Mouse (Mus musculus) retina, postnatal 1 day (tissue): ENCODE measurements around the gene Nt5m.
"Not testable (repeated sequence)": the region's sequence is repeated elsewhere in the genome, so short reads cannot be mapped to it uniquely, and the experiment has no call there.

Experiments
- DNase-seq: peaks from one replicate; pipeline ENCODE4 v3.0.0-alpha.2; 2012

Gene Nt5m

DNA sequence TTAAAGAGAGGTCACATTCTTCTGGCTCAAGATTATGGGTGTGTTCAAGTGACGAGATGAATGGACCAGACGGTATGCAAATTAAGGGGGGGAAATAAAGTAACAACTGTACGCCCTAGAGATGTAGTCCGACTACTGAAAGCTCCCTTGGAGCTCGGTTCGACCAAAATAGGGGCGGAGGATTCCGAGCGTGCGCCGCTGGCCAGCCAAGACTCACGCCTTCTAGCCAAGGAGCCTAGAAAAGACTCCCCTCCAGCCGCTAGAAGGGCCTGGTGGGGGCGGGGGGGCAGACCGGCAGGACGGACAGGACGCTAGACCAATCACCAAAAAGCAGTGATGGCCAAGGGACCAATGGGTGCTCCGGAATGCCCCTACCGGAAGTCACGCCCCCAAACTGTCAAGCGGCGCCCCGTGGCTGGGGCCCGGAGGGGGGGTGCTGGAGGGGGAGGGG, at the start of gene Nt5m:
Nt5m (plus strand) TSS at position 440 of the 451 bp plus-strand sequence.
- DNase-seq = peak; percentile 97

DNA sequence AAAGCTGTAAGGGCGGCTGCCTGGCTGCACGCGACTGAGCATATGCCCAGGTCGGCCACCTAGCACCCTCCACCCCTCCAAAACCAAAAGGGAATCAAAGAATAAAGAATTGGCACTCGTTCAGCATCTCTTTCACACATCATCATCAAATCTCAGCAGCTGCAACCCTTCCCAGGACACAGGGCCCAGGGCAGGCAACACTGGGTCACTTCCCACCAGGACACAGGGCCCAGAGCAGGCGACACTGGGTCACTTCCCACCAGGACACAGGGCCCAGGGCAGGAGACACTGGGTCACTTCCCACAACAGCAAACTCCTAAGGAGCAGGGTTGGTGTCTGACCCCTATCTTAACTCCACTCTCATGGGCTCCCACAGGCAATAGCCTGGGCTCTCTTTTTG, 45.9 kb upstream of the Nt5m start:
- DNase-seq = no peak

DNA sequence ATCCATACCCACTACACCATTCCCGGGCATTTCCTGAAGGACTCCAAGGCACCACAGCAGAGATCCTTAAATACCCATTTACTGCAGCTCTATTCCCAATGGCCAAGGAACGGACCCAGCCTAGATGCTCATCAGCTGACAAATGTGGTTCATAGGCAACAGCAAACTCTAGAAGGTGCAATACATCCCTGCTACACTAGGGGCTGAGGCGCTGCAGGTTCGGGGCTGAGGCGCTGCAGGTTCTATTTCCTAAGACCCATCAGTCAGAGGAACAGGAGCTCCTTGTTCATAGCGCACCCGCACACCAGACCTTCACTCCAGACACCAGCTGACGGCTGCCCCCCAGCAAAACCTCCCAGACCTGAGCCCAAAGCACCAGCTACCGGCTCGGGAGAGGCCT, 38.8 kb upstream of the Nt5m start:
- peak; percentile 20 for DNase-seq

DNA sequence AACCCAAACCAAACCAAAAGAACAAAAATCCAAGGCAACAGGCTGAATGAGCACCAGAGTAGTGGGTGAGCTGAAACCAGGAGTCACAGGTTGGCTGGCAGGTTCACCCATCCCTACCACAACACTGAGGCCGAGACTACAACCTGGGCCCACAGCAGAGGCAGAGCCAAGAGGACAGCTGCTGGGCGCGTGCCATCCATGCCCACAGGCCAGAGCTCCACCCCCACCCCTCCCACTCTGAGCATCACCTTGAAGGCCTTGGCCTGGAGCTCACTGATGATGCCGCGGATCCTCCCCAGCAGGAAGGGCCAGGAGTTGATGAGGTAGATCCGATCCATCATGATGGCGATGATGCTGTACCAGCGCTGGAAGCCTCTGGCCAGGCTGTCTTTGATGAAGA, 37.4 kb upstream of the Nt5m start:
- no peak for DNase-seq

DNA sequence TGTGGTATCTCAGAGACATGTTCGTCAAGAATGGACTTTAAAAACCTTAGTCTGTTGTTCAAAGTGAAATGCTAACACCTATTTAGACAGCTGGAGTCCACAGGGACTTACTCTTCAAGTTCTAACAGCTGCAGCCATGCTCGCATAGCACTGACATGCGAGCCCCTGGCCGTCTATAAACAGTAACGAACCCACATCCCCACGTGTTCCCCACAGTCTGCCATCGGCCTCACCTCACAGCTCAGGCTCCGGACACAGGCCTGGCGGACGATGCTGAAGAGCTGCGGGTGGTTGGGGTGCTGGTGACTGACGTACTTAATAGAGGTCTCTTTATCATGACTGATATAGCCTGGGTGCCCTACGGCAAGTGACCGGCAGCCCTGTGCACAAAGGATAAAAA, 35.7 kb upstream of the Nt5m start:
- DNase-seq = no peak

DNA sequence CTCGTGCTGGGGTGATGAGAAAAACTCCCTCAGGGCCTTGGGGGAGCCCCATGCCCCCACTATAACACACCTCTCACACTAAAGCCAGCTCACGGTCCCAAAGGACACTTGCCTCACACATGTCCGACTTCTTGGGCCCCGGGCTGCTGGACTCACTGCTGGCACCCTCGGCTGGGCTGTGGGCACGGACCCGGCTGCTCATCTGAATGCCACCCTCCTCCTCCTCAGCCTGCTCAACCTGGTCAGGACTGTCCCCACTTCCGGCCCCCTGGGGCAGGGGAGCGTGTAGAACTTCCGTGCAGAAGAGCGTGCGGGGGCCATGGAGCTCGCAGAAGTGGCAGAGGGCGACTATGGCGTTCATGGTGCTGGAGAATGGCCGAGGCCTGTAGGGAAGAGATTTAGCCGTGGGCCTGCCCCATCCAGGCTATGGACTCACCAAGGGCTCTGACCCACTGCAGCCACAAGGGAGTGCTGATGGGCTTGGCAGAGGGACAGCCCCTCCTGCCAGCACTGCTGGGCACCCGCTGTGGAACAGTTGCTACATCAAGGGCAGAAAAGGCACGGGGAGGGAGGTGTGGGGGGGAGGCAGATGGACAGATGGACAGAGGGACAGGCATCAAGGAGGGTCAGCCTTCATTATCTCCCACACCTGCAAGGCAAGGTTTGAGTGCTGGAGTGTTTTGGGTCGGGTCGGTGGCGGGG, 34.7 kb upstream of the Nt5m start:
- no peak for DNase-seq

DNA sequence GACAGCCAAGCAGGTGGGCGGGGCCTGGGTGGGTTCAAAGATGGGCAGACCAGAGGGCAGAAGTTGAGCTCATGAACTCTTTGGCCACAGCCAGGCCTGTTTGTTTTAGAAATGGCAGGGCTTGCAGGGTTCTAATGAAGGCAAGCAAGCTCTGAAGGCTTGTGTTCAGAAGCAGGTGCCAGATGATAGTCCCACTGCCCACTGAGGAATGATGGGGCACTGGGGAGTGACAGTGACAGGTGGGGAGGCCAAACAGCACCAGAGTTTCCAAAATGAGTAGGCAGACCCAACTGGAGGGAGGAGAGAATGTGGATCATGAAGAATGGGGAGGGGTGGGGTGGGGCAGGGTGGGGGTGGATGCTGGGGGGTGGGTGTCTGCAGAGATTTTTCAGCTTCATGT, 34.0 kb upstream of the Nt5m start:
- DNase-seq = no peak

DNA sequence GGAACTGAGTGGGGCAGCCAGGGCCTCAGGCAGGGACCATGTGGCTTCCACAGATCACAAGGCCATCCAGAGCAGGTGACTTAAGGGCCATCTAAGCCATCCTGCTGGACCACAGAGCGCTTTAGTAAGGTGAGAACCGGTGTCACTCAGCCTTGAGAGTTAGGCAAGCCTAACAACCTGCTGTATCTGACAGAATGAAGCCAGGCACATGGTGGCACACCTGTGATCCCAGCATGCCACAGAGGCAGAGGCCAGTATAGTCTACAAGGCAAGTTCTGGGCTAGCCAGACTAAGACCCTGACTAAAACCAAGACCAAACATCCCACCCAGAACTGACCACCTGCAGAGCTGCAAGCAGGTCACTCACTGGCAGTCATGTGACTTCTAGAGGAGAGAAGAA, 33.6 kb upstream of the Nt5m start:
- DNase-seq = no peak

DNA sequence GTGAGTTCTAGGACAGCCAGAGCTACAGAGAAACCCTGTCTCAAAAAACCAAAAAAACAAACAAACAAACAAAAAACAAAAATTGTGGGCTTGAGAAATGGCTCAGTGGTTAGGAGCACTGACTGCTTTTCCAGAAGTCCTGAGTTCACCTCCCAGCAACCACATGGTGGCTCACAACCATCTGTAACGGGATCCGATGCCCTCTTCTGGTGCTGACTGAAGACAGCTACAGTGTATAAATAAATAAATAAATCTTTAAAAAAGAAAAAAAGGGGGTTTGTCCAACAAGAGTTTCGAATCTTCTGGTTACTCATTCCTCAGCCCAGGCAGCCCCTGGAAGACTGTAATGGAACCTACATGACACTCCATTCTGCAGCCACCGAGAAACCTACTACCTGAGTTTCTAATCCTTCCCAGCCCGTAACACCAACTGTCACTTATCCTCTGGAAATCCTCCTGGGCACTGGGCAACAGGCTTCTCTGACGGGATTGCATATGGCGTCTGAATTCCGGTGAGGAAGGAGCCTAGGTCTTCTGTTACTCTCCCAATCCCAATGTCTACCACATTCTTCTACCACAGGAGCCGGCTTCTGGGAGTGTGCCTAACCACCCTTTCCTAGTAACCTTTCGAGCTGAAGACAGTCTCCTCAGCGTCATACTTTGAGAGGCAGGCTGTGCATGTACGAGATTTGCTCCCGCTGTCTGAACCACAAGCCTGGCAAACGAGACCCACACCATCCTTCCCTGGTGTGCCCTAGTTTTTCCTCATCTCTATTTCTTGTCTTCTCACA, 30.9 kb upstream of the Nt5m start:
- DNase-seq = peak; percentile 30

DNA sequence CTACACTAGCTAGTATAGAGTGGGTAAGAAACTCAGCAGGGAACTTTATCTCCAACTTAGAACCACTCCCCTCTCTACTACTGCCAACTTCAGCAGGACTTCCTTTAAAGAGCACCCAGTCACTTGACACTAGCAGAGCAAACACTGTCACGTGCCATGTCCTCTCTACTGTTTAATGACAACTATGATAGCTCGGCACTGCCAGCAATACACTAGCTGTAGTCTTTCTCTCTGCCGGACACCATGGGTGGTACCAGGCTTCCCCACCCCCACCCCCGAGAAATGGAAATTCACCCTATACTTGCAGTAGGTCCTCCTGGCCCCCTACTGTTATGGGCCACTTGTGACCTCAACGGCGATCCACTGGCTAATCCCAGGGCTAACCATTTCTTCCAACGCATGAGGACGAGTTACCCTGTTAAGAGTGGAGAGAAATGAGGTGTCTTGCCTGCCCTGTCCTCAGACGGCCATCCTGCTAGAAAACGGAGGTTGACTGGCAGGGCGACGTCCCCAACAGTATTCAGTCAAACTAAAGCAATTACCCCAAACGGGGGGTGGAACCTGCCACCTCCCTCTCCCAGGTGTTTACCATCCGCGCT, 30.1 kb upstream of the Nt5m start:
- DNase-seq = no peak

DNA sequence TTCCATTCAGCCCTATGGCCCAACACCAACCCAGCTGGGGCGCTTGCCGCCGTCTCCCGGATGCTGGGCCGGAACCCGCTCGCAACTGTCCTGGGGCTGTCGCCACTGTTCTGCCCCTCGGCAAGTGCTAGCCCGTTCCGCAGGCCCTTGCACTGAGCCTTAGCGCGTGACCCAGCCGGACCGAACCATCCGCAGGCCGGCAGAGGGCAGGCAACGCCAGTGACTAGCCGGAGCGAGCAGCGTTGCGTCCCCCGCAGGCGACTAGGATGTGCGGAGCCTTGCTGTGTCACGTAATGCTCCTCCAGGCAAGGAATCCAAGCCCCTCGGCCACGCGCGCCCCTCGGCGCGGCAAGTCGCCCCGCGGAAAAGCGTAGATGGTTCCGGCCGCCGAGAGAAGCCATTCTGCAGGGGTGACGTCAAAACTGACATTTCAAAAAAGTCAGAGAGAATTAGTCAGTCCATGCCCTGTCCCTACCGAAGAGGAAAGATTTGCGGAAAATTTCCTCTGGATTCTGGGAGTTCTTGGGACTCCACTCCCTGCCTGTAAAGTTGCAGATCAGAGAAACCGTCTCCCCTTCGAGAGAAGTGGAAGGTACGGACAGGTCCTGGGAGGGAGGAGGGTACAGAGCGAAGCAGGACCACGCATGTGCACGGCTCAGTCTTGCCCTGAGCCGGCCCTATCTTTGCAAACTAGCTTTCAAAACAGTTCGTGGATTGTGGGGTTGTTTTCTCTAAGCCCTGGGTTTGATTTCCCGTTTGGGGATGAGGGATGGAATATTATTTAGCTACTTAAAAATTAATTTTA, 29.4 kb upstream of the Nt5m start, which contains the start of gene Flcn:
Flcn (minus strand) TSS at position 347 of the 805 bp plus-strand sequence.
- peak; percentile 94 for DNase-seq

DNA sequence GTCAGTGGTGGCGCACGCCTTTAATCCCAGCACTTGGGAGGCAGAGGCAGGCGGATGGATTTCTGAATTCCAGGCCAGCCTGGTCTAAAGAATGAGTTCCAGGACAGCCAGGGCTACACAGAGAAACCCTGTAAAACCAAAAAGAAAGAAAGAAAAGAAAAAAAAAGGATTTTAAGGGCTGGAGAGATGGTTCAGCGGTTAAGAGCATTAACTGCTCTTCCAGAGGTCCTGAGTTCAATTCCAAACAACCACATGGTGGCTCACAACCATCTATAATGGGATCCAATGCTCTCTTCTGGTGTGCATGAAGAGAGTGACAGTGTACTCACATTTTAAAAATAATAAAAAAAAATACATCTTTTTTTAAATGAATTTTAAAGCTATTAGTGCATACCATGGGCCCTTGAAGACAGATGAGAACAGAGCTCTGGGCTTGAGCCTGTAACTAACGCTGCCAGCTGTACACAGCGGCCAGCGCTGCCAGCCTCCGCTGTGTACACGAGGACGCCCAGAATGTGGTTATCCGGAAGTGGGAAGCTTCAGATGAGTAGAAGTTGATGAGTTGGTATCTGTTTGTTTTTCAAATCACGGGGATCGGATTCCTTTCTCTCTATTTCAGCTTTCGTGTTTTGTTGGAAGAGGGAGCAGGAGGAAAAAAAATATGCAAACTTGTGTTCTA, 28.6 kb upstream of the Nt5m start:
- no peak for DNase-seq

DNA sequence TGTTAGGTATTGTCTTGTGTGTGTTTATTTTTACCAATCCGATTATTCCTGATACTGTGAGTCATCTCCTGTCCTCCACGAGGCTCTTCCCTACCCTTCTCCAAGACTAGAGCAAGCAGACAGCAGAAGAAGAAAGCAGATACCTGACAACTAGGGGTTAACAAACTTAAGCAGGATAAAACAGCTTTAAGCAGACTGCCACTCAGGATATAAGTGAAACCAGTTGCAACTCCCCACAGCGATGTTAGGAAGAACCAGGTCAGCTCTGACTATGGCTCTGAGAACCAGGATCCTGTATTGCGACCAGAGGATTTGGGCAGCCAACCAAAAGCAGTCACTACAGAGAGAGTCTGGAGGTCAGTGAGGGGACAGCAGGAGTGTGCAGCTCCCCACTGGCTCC, 28.0 kb upstream of the Nt5m start:
- peak; percentile 71 for DNase-seq

DNA sequence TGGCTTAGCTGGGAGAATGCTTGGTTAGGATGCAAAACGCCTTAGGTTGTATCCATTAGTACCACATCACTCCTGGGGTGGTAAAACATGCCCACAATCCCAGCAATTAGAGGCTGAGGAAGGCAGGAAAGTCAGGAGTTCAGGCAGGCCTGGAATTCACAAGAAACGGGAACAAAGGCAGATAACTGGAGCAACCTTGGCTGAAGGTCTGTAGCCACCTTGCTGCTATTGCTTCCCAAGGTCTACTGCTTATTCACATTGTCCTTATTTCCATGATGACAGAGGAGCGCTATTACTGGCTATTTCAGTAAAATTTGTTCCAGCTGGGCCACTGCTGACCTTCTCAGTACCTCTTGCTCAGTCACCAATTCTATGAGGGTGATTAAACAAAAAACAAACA, 26.0 kb upstream of the Nt5m start:
- no peak for DNase-seq

DNA sequence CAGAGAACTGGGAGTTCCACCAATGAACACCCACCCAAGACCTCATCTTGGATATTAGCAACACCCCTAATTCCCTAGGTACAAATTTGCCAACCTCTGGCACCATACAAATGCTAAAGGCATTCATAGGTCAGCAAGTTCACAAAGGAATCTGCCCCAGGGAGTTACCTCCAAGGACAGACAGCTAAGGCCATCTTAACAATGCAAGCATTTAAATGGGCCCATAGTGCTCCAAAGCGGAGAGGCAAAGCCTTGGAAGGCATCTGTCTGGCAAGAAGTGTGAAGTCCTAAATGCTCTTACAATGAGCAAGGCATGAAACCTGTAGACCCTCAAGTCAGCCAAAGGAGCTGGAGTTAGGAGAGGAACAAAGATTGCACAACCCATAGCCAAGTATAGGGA, 24.9 kb upstream of the Nt5m start:
- no peak for DNase-seq

DNA sequence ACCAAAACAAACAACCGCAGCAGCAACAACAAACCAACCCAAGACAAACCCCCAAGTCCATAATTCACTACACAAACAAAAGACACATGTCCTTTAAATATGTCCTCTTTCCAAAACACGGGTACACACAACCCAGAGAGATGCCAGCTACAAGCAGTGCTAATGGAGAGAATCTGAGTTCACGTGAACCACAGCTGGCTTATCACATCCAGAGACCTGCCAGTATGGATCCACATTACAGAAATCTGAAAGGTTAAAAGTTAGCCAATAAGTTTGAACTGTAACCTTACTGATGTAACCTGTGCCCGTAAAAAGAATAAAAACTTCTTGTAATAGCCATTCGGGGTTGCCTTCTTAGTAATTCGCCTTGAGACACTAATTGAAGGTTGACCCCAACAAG, 24.3 kb upstream of the Nt5m start:
- DNase-seq = no peak

DNA sequence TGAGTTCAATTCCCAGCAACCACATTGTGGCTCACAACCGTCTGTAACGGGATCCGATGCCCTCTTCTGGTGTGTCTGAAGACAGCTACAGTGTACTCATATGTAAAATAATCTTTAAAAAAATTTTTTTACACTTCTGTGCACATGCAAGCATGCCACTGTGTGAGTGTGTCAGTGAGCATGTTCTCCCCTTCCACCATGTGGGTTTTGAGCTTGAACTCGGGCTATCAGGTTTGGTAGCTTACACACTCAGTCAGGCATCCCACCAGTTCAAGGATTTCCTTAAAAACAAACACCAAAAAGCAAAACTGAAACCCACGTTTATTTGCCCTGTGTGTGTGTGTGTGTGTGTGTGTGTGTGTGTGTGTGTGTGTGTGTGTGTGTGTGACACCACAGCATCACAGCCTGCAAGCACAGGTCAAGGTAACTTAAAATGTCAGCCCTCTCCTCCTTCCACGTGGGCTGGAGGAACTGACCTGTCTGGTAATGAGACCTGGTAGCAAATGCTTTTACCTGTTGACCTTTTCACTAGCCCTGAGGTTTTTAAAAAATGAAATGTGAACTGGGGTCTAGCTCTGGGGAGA, 23.7 kb upstream of the Nt5m start:
- DNase-seq = no peak

DNA sequence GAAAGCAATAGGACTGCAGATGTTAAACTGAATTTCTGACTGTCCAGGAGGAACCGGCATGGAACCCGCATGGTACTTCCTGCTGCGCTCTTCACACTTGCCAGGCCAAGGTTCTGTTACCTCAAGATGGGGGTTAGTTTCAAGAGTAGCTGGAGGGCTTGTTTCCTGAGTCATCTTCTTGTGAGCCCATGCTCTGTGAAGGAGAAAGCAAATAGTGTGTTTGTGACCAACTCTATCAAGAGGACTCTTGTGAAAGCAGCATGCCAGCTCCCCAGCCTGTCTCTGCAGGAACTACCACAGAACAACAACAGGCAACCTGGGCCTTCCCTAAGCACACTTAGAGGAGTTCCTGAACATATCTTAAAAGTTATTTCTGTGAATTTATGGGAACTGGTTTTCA, 21.3 kb upstream of the Nt5m start:
- DNase-seq = no peak

DNA sequence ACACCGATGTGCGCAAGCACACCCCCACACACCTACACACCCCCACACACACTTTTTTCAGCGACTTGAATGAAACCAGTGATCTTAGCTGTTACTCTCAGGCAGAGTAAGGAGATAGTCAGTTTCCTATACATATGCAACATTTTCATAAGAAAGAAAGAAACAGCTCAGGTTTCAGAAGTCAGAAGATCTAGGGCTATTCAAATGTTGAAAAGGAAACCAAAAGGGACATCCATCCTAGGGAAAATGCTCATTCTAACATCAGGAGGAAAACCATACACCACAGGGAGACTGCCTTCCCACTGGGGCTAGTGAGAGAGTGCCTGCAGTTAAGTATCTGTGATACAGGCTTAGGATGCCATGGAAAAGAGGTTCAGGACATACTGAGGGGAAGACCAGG, 17.6 kb upstream of the Nt5m start:
- DNase-seq = no peak

DNA sequence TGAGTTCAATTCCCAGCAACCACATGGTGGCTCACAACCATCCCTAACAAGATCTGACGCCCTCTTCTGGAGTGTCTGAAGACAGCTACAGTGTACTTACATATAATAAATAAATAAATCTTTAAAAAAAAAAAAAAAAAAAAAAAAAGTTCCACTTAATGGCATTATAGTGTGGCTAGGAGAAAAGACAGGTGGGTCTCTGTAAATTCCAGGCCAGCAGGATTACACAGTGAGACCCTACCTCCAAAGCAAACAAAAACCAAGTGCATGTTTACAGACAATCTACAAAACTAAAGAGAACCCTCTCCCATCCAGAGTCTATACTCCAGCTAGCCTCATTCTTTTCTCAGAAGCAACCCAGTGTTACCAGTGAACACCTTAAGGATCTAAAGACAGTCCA, 1.5 kb upstream of the Nt5m start:
- not testable (repeated sequence) for DNase-seq

DNA sequence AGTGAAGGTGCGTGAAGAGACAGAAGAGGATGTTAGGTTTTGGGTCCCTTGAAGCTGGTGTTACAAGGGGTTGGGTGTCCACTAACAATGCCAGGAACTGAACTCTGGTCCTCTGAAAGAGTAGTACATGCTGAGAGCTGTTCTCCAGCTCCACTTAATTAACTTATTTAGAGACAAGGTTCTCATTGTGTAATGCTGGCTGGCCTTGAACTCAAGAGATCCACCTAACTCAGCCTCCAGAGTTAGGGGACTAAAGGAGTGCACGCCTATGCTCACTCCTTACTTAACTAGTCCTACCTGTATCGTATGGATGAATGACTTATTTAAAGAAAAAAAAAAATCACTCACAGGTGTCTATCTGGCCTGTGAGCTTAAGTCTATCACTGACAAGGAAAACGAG, 821 bp upstream of the Nt5m start:
- DNase-seq = peak; percentile 2

DNA sequence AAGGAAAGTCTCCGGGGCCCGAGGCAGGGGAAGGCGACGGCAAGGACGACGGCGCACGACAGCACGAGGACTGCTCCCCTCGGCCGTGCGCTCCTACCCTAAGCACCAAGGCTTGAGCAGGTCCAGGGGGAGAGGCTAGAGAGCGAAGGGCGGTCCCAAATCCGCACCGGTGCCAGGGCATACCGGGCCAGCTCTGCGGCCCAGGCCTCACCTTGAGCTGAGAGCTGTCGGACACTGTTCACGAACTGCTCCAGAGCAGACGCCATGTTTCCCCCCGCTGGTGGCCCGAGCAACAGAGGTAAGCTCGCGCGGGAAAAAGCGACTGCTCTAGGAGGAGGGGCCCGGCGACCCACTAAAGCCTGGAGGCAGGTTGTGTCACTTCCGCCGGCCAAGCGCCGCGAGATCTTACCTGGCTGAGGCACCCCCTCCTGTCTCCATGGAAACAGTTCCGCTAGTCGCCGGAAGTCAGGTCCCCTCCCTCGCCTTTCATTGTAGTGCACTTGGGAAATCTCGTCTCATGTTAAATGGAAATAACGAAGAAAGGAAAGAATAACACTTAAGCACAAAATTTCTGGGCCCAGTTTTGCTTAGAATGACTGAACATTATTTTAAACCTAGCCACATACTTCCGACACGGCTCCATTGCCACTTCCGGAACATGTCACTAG, 346 bp downstream of the Nt5m start, which contains the start of gene Cops3:
Cops3 (minus strand) TSS at position 380 of the 668 bp plus-strand sequence.
- peak; percentile 98 for DNase-seq
